Mouse (Mus musculus) spleen, postnatal 0 days (tissue): ENCODE results near the gene Qars. TPM values are rescaled to one million over a fixed set of nuclear protein-coding genes. Genes with fewer than 3 reads are reported as not detected.

Source experiments
- polyA plus RNA-seq: library from polyadenylated mRNA; unstranded; fragments of >200 nt; fragmentation: Nextera tagmentation; extraction: Ambion mirVana; gene quantifications from 2 replicates; pipeline ENCODE4 v1.2.1, GENCODE M21; 2015

The Qars gene
- 66.4 and 70.2 TPM in 2 replicates for polyA plus RNA-seq

GRCm38 (mm10) chr9:108507619-108508434 is at the start of gene Qars:
Gene Qars, plus strand, starts transcription at chr9:108507706.

GRCm38 (mm10) chr9:108460319-108461178 is 47.0 kb upstream of the Qars start, which contains the start of gene Ccdc71:
Gene Ccdc71, plus strand, starts transcription at chr9:108460527.

DNA sequence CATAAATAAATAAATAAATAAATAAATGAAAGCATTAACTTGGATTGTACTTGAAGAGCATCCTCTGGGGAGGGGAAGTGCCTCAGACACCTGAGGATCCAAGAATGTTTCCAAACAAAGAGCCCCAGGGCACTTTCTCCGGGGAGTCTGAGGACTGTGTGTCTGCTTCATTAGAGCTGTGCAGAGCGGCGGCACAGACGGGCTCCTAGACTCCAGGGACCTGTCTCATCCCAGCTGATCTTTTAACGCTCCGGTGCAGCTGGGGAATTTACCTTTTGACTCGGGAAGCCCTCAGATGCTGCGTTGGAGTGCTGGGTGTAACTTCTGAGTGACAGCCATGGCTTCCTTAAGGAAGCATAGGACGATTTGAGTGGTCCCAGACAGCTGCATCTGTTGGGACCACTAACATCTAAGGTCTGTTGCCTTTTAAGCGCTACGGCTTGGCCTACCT is 46.3 kb upstream of the Qars start, which contains the start of gene Klhdc8b:
Gene Klhdc8b, minus strand, starts transcription at position 401 of the 451 bp plus-strand sequence.

GRCm38 (mm10) chr9:108479721-108480351 is 27.7 kb upstream of the Qars start, which contains the start of gene Lamb2:
Gene Lamb2, plus strand, starts transcription at chr9:108479736.

DNA sequence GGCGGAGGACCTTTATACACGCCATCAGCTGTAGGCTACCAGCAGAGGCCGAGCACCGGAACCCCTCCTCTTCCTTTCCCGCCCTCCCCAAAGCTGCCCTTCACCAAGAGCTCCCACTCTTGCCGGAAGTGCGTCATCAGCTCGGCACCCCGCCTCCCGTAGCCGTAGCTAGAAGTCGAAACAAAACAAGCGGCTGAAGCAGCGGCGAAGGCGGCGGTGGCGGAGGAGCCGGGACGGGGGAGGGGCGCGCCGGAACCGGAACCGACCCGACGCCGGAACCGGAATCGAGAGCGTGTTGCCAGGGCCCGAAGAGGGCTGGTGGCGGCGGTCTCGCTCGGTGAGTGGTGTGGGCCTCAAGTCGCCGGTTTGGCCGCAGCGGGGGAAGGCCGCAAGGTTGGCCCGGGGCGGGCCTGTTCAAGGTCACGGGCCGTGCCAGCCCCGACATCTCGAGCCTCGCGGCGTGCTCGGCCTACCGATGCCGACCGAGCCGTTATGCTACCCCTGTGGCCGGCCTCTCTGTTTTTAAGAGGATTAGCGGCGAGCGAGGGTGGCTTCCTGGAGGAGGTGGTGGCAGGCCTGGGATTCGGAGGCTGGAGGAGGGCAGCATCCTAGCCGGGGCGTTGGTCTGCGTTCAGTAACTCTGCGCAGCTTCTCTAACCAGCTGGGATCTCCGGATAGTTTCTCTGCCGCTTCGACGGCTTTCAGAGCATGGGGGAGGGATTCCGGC is 16.8 kb upstream of the Qars start, which contains the start of gene Usp19:
Gene Usp19, plus strand, starts transcription at position 44 of the 727 bp plus-strand sequence.

GRCm38 (mm10) chr9:108516380-108517251 is 9.1 kb downstream of the Qars start, which contains the start of gene Qrich1:
Gene Qrich1, plus strand, starts transcription at chr9:108516806.

GRCm38 (mm10) chr9:108560227-108560841 is 52.8 kb downstream of the Qars start, which contains the start of gene Impdh2:
Gene Impdh2, plus strand, starts transcription at chr9:108560286.

Other genes starting within 250 kb of the Qars start
- gene Dag1, start 243.7 kb upstream of the Qars start, polyA plus RNA-seq: 16.9 and 19.2 TPM in 2 replicates
- gene Nicn1, start 217.3 kb upstream of the Qars start, polyA plus RNA-seq: 5.2 and 6.5 TPM in 2 replicates
- 1.3 and 1.7 TPM in 2 replicates for gene Amt, start 210.9 kb upstream of the Qars start, polyA plus RNA-seq
- gene Rhoa, start 201.6 kb upstream of the Qars start, polyA plus RNA-seq: 256 and 274 TPM in 2 replicates
- gene Tcta, start 201.5 kb upstream of the Qars start, polyA plus RNA-seq: 16.6 and 19.3 TPM in 2 replicates
- 5,787 and 6,504 TPM in 2 replicates for gene Gpx1, start 168.8 kb upstream of the Qars start, polyA plus RNA-seq
- 61.2 and 62.7 TPM in 2 replicates for gene Usp4, start 159.9 kb upstream of the Qars start, polyA plus RNA-seq
- 0.54 and 0.85 TPM in 2 replicates for gene 1700102P08Rik, start 114.9 kb upstream of the Qars start, polyA plus RNA-seq
- 0.32 and 0.34 TPM in 2 replicates for gene Ccdc36, start 79.2 kb upstream of the Qars start, polyA plus RNA-seq
- not detected in 2 replicates for gene BC048562, start 71.2 kb upstream of the Qars start, polyA plus RNA-seq
- gene Ccdc71, start 47.2 kb upstream of the Qars start, polyA plus RNA-seq: 20.1 and 25.2 TPM in 2 replicates
- 16.0 and 20.4 TPM in 2 replicates for gene Klhdc8b, start 46.1 kb upstream of the Qars start, polyA plus RNA-seq
- gene Lamb2, start 28.0 kb upstream of the Qars start, polyA plus RNA-seq: 8.5 and 13.8 TPM in 2 replicates
- gene Usp19, start 17.1 kb upstream of the Qars start, polyA plus RNA-seq: 26.9 and 32.9 TPM in 2 replicates
- gene Qrich1, start 9.1 kb downstream of the Qars start, polyA plus RNA-seq: 44.9 and 46.3 TPM in 2 replicates
- 133 and 142 TPM in 2 replicates for gene Impdh2, start 52.6 kb downstream of the Qars start, polyA plus RNA-seq
- 35.2 and 36.8 TPM in 2 replicates for gene Ndufaf3, start 59.7 kb downstream of the Qars start, polyA plus RNA-seq
- gene Dalrd3, start 62.2 kb downstream of the Qars start, polyA plus RNA-seq: 41.3 and 48.5 TPM in 2 replicates
- gene Wdr6, start 71.0 kb downstream of the Qars start, polyA plus RNA-seq: 14.2 and 15.7 TPM in 2 replicates
- gene P4htm, start 90.0 kb downstream of the Qars start, polyA plus RNA-seq: 1.7 and 2.4 TPM in 2 replicates
- gene Arih2, start 141.7 kb downstream of the Qars start, polyA plus RNA-seq: 29.6 and 33.5 TPM in 2 replicates
- gene Slc25a20, start 154.4 kb downstream of the Qars start, polyA plus RNA-seq: 30.9 and 34.3 TPM in 2 replicates
- gene Prkar2a, start 181.6 kb downstream of the Qars start, polyA plus RNA-seq: 5.9 and 8.6 TPM in 2 replicates